In genomic region chr13:112988866-112989265, GRCm38 (mm10) we compare ENCODE assay signal across 9 mouse cellular contexts. TPM values are rescaled to one million over a fixed set of nuclear protein-coding genes. Genes with fewer than 3 reads are reported as not detected.
DNase-seq lines count a peak whose midpoint lies in the region; ATAC-seq lines count a peak whose summit lies in the region.
"Had no signal": no experiment of that assay in that cellular context is flagged by ENCODE, and none has a peak within 500 bp of the region (broad histone marks: within the 10 kb centered on the region; RNA-seq: fewer than 3 reads in every experiment).

No protein-coding gene starts in this region.

- DNase-seq in kidney, postnatal 14 days: no peak
- no peak for DNase-seq in hindbrain, embryonic 14.5 days (ENCODE audit: low spot score)
- DNase-seq in adipocyte (ENCODE audit: low spot score): no peak
- DNase-seq in yolk sac, embryonic 10.5 days (ENCODE audit: low spot score): no peak

- H3K9me3 ChIP-seq in kidney, embryonic 14.5 days (ENCODE audit: control insufficient read depth, low read length): no peaks in the 10 kb centered on the region
- H3K9me3 ChIP-seq in hindbrain, embryonic 14.5 days (ENCODE audit: control insufficient read depth, low read length): no peaks in the 10 kb centered on the region
- H3K9me3 ChIP-seq in midbrain, embryonic 16.5 days (replicated peaks; ENCODE audit: control insufficient read depth, low read length, poor library complexity, severe bottlenecking): no peaks in the 10 kb centered on the region

- no peak for ATAC-seq in kidney, embryonic 14.5 days (ENCODE audit: low FRiP score, low TSS enrichment)
- ATAC-seq in hindbrain, embryonic 14.5 days (ENCODE audit: low FRiP score): no peak
- ATAC-seq in midbrain, embryonic 16.5 days: no peak
- ATAC-seq in granulocyte monocyte progenitor cell, adult 5-6 weeks (replicated peaks; ENCODE audit: poor library complexity, severe bottlenecking): no peak

- peaks cover 72% of the 10 kb centered on the region for H3K27me3 ChIP-seq in kidney, embryonic 14.5 days (ENCODE audit: control insufficient read depth, insufficient read depth, low read length)
- H3K27me3 ChIP-seq in hindbrain, embryonic 14.5 days (ENCODE audit: control insufficient read depth, insufficient read depth, low read length): peaks cover 86% of the 10 kb centered on the region
- peaks cover 50% of the 10 kb centered on the region for H3K27me3 ChIP-seq in midbrain, embryonic 16.5 days (ENCODE audit: control insufficient read depth, insufficient read depth, low read depth, low read length)

- 1% methylated on average over 19 of the region's 19 CpGs for WGBS in kidney, embryonic 14.5 days
- 2% methylated on average over 19 of the region's 19 CpGs for WGBS in hindbrain, embryonic 14.5 days
- WGBS in midbrain, embryonic 16.5 days: under 1% methylated on average over 19 of the region's 19 CpGs

- H3K9ac ChIP-seq in kidney, embryonic 14.5 days (ENCODE audit: low read depth, low read length): no peak overlapping the region
- H3K9ac ChIP-seq in hindbrain, embryonic 14.5 days: no peak overlapping the region
- H3K9ac ChIP-seq in midbrain, embryonic 16.5 days (ENCODE audit: low read depth, low read length): peak overlapping the region; percentile 36; the same call in 1 of the 2 replicates

- H3K36me3 ChIP-seq in kidney, embryonic 14.5 days (ENCODE audit: control insufficient read depth, insufficient read depth, low read length): no peaks in the 10 kb centered on the region
- no peaks in the 10 kb centered on the region for H3K36me3 ChIP-seq in hindbrain, embryonic 14.5 days (replicated peaks; ENCODE audit: control insufficient read depth, insufficient read depth)
- H3K36me3 ChIP-seq in midbrain, embryonic 16.5 days (ENCODE audit: control insufficient read depth, insufficient read depth, low read length): no peaks in the 10 kb centered on the region

- peak overlapping the region; percentile 53 for H3K4me3 ChIP-seq in kidney, embryonic 14.5 days (ENCODE audit: low read length)
- peak overlapping the region; percentile 4; the same call in 1 of the 2 replicates for H3K4me3 ChIP-seq in brown adipose tissue, adult 24 weeks (ENCODE audit: insufficient read depth, low read depth, low read length)
- H3K4me3 ChIP-seq in hindbrain, embryonic 14.5 days (replicated peaks; ENCODE audit: low read length): peak overlapping the region; percentile 48
- H3K4me3 ChIP-seq in midbrain, embryonic 16.5 days (ENCODE audit: low read depth, low read length): peak overlapping the region; percentile 65

- H3K27ac ChIP-seq in kidney, embryonic 14.5 days (ENCODE audit: low read depth, low read length): no peak overlapping the region
- no peak overlapping the region for H3K27ac ChIP-seq in brown adipose tissue, adult 24 weeks (replicated peaks; ENCODE audit: low read depth, low read length)
- H3K27ac ChIP-seq in hindbrain, embryonic 14.5 days: no peak overlapping the region
- H3K27ac ChIP-seq in midbrain, embryonic 16.5 days (ENCODE audit: low read length): no peak overlapping the region

- peaks cover 37% of the 10 kb centered on the region for H3K4me1 ChIP-seq in kidney, embryonic 14.5 days (ENCODE audit: control insufficient read depth, insufficient read depth, low read length)
- 0 out of 2 replicates have a peak, but pooled peaks cover 3% of the 10 kb centered on the region for H3K4me1 ChIP-seq in brown adipose tissue, adult 24 weeks (ENCODE audit: control insufficient read depth, insufficient read depth, insufficient read length, low read length)
- peaks cover 16% of the 10 kb centered on the region for H3K4me1 ChIP-seq in hindbrain, embryonic 14.5 days (replicated peaks; ENCODE audit: control insufficient read depth, insufficient read depth, low read length)
- peaks cover 34% of the 10 kb centered on the region for H3K4me1 ChIP-seq in midbrain, embryonic 16.5 days (ENCODE audit: control insufficient read depth, insufficient read depth, low read length)

- peak overlapping the region; percentile 96 for H3K4me2 ChIP-seq in kidney, embryonic 14.5 days (replicated peaks; ENCODE audit: low read depth, low read length)
- peak overlapping the region; percentile 98 for H3K4me2 ChIP-seq in hindbrain, embryonic 14.5 days (replicated peaks)
- H3K4me2 ChIP-seq in midbrain, embryonic 16.5 days (ENCODE audit: low read length): peak overlapping the region; percentile 98

RNA-seq across cellular contexts. Expression of gene Ccno, which starts 1.3 kb away (rescaled TPM):
- 0.17 and 0.55 TPM in 2 replicates for polyA plus RNA-seq in kidney, embryonic 14.5 days (2014; fragmentation: Nextera tagmentation; extraction: Ambion mirVana)
- 0.95 TPM in 1 of 2 replicates, not detected in the other for polyA plus RNA-seq in brown adipose tissue, adult 24 weeks (2012; ENCODE audit: insufficient read depth, insufficient read length, missing spikeins)
- polyA plus RNA-seq in hindbrain, embryonic 14.5 days (2014; fragmentation: Nextera tagmentation; extraction: Ambion mirVana): 1.0 and 2.1 TPM in 2 replicates
- polyA plus RNA-seq in midbrain, embryonic 16.5 days (2015; fragmentation: Nextera tagmentation; extraction: Ambion mirVana): 1.2 and 1.5 TPM in 2 replicates
- 1.7 TPM in 1 of 2 replicates, not detected in the other for total RNA-seq in granulocyte monocyte progenitor cell, adult 5-6 weeks (2014; fragmentation: Nextera tagmentation)
- total RNA-seq in granulocyte monocyte progenitor cell, adult 5-6 weeks (2017): 1.3 and 6.3 TPM in 2 replicates

RNA-seq across cellular contexts. Expression of gene Mcidas, which starts 4.8 kb away (rescaled TPM):
- not detected in 2 replicates for polyA plus RNA-seq in kidney, embryonic 14.5 days (2014; fragmentation: Nextera tagmentation; extraction: Ambion mirVana)
- polyA plus RNA-seq in brown adipose tissue, adult 24 weeks (2012; ENCODE audit: insufficient read depth, insufficient read length, missing spikeins): not detected in 2 replicates
- 0.86 and 1.2 TPM in 2 replicates for polyA plus RNA-seq in hindbrain, embryonic 14.5 days (2014; fragmentation: Nextera tagmentation; extraction: Ambion mirVana)
- 0.53 and 0.57 TPM in 2 replicates for polyA plus RNA-seq in midbrain, embryonic 16.5 days (2015; fragmentation: Nextera tagmentation; extraction: Ambion mirVana)
- total RNA-seq in granulocyte monocyte progenitor cell, adult 5-6 weeks (2014; fragmentation: Nextera tagmentation): not detected in 2 replicates
- total RNA-seq in granulocyte monocyte progenitor cell, adult 5-6 weeks (2017): not detected in 2 replicates
- polyA plus RNA-seq: large intestine, adult 2 months had no signal

RNA-seq across cellular contexts. Expression of gene Cdc20b, which starts 46.0 kb away (rescaled TPM):
- not detected in 2 replicates for polyA plus RNA-seq in kidney, embryonic 14.5 days (2014; fragmentation: Nextera tagmentation; extraction: Ambion mirVana)
- not detected in 2 replicates for polyA plus RNA-seq in brown adipose tissue, adult 24 weeks (2012; ENCODE audit: insufficient read depth, insufficient read length, missing spikeins)
- polyA plus RNA-seq in hindbrain, embryonic 14.5 days (2014; fragmentation: Nextera tagmentation; extraction: Ambion mirVana): 0.17 and 0.96 TPM in 2 replicates
- polyA plus RNA-seq in midbrain, embryonic 16.5 days (2015; fragmentation: Nextera tagmentation; extraction: Ambion mirVana): 0.51 and 0.55 TPM in 2 replicates
- not detected in 2 replicates for total RNA-seq in granulocyte monocyte progenitor cell, adult 5-6 weeks (2014; fragmentation: Nextera tagmentation)
- not detected in 2 replicates for total RNA-seq in granulocyte monocyte progenitor cell, adult 5-6 weeks (2017)

RNA-seq across cellular contexts. Expression of gene Gpx8, which starts 57.3 kb away (rescaled TPM):
- 142 and 204 TPM in 2 replicates for polyA plus RNA-seq in kidney, embryonic 14.5 days (2014; fragmentation: Nextera tagmentation; extraction: Ambion mirVana)
- 143 and 181 TPM in 2 replicates for polyA plus RNA-seq in brown adipose tissue, adult 24 weeks (2012; ENCODE audit: insufficient read depth, insufficient read length, missing spikeins)
- polyA plus RNA-seq in hindbrain, embryonic 14.5 days (2014; fragmentation: Nextera tagmentation; extraction: Ambion mirVana): 58.6 and 67.1 TPM in 2 replicates
- 38.4 and 40.5 TPM in 2 replicates for polyA plus RNA-seq in midbrain, embryonic 16.5 days (2015; fragmentation: Nextera tagmentation; extraction: Ambion mirVana)
- not detected in 2 replicates for total RNA-seq in granulocyte monocyte progenitor cell, adult 5-6 weeks (2014; fragmentation: Nextera tagmentation)
- not detected in 2 replicates for total RNA-seq in granulocyte monocyte progenitor cell, adult 5-6 weeks (2017)

Comparison
In these comparisons a context has a peak if more than half of its experiments do, and no peak if none do; other contexts are left out.
1. H3K4me3 ChIP-seq: peak in every context shown above with its lines; median percentile 65 in midbrain, embryonic 16.5 days; 53 in kidney, embryonic 14.5 days; 48 in hindbrain, embryonic 14.5 days; 4 in brown adipose tissue, adult 24 weeks.